Comparison of ENCODE assay signal across 9 mouse cellular contexts in genomic region chr4:56791373-56791772, GRCm38 (mm10). TPM values are rescaled to one million over a fixed set of nuclear protein-coding genes. Genes with fewer than 3 reads are reported as not detected.
DNase-seq lines count a peak whose midpoint lies in the region; ATAC-seq and TF ChIP-seq lines count a peak whose summit lies in the region.
"Had no signal": no experiment of that assay in that cellular context is flagged by ENCODE, and none has a peak within 500 bp of the region (broad histone marks: within the 10 kb centered on the region; RNA-seq: fewer than 3 reads in every experiment).

No protein-coding gene starts in this region.

- POLR2A ChIA-PET in Patski (lab: Charles Lee): no interaction called here

- no peaks in the 10 kb centered on the region for H3K9me3 ChIP-seq in forebrain, embryonic 13.5 days (replicated peaks)
- no peaks in the 10 kb centered on the region for H3K9me3 ChIP-seq in forebrain, embryonic 11.5 days (ENCODE audit: control insufficient read depth, low read length)
- H3K9me3 ChIP-seq: heart, embryonic 12.5 days had no signal

- CTCF ChIA-PET in Patski (lab: Charles Lee): no interaction called here

- no peak overlapping the region for H3K4me2 ChIP-seq in forebrain, embryonic 13.5 days
- no peak overlapping the region for H3K4me2 ChIP-seq in forebrain, embryonic 11.5 days (ENCODE audit: low read depth, low read length, severe bottlenecking)
- H3K4me2 ChIP-seq: heart, embryonic 12.5 days had no signal

- no peak for DNase-seq in forebrain, embryonic 11.5 days (ENCODE audit: low spot score)
- DNase-seq in liver, adult 2 months (ENCODE audit: extremely low read depth, low read depth, low spot score): no peak
- DNase-seq in liver (no peak), Patski (ENCODE audit: low read depth, low spot score) (no peak), MN1 (ENCODE audit: low spot score) (no peak)
- peak; percentile 24 for DNase-seq in retina, embryonic 14.5 days (ENCODE audit: low spot score)
- DNase-seq in ovary, postnatal 10 days (ENCODE audit: low spot score): no peak

- H3K4me3 ChIP-seq in forebrain, embryonic 13.5 days: no peak overlapping the region
- no peak overlapping the region for H3K4me3 ChIP-seq in forebrain, embryonic 11.5 days (ENCODE audit: low read depth, low read length)
- H3K4me3 ChIP-seq in liver, adult 2 months (ENCODE audit: insufficient read depth, low read depth, low read length): no peak overlapping the region
- H3K4me3 ChIP-seq: heart, embryonic 12.5 days had no signal

- H3K27me3 ChIP-seq in forebrain, embryonic 13.5 days: no peaks in the 10 kb centered on the region
- no peaks in the 10 kb centered on the region for H3K27me3 ChIP-seq in forebrain, embryonic 11.5 days (ENCODE audit: control insufficient read depth, insufficient read depth, low read length)
- H3K27me3 ChIP-seq in liver, adult 2 months (ENCODE audit: control insufficient read depth, insufficient read depth, low read length): no peaks in the 10 kb centered on the region
- H3K27me3 ChIP-seq in Patski: no peaks in the 10 kb centered on the region
- H3K27me3 ChIP-seq: heart, embryonic 12.5 days had no signal

- ATAC-seq in forebrain, embryonic 13.5 days: 0 out of 2 replicates have a peak, but pooled peaks have one; percentile 50
- ATAC-seq in forebrain, embryonic 11.5 days (replicated peaks; ENCODE audit: low FRiP score): no peak
- no peak for ATAC-seq in Patski

- no peak for TF ChIP-seq POLR2A in liver, adult 2 months (IDR thresholded peaks at IDR 0.05; ENCODE audit: extremely low read depth, insufficient read depth, low read length)

- TF ChIP-seq CTCF in liver, adult 2 months (IDR thresholded peaks at IDR 0.05; ENCODE audit: low read depth, low read length): peak; percentile 26; the same call in 1 of the 2 replicates
- peak; percentile 23 for TF ChIP-seq CTCF in Patski (IDR thresholded peaks at IDR 0.05)

- H3K27ac ChIP-seq in forebrain, embryonic 13.5 days: no peak overlapping the region
- no peak overlapping the region for H3K27ac ChIP-seq in forebrain, embryonic 11.5 days (ENCODE audit: low read depth, low read length)
- H3K27ac ChIP-seq in liver, adult 2 months (replicated peaks; ENCODE audit: insufficient read depth, low read depth, low read length): no peak overlapping the region

- H3K9ac ChIP-seq in forebrain, embryonic 13.5 days: no peak overlapping the region
- no peak overlapping the region for H3K9ac ChIP-seq in forebrain, embryonic 11.5 days (ENCODE audit: low read length)
- H3K9ac ChIP-seq in liver, adult 2 months (ENCODE audit: low read depth, low read length): no peak overlapping the region
- H3K9ac ChIP-seq: heart, embryonic 12.5 days had no signal

- H3K79me2 ChIP-seq in liver, adult 2 months (ENCODE audit: control insufficient read depth, insufficient read depth, low read length): no peaks in the 10 kb centered on the region

- WGBS in forebrain, embryonic 13.5 days: 36% methylated on average over 1 of the region's 1 CpGs
- WGBS in forebrain, embryonic 11.5 days: 60% methylated on average over 1 of the region's 1 CpGs
- 48% methylated on average over 1 of the region's 1 CpGs for WGBS in liver, adult 2 months

- in situ Hi-C loops in Patski (cut with MboI; ENCODE audit: low pct_unique_long_range_greater_than_20kb): no loop called here

- H3K36me3 ChIP-seq in forebrain, embryonic 13.5 days (ENCODE audit: poor library complexity, severe bottlenecking): peaks cover 93% of the 10 kb centered on the region
- H3K36me3 ChIP-seq in forebrain, embryonic 11.5 days (ENCODE audit: control insufficient read depth, insufficient read depth, low read length): peaks cover 14% of the 10 kb centered on the region; the same call in 1 of the 2 replicates
- peaks cover 68% of the 10 kb centered on the region for H3K36me3 ChIP-seq in liver, adult 2 months (ENCODE audit: control insufficient read depth, insufficient read depth, low read length)

- H3K4me1 ChIP-seq in forebrain, embryonic 13.5 days: no peaks in the 10 kb centered on the region
- no peaks in the 10 kb centered on the region for H3K4me1 ChIP-seq in forebrain, embryonic 11.5 days (replicated peaks; ENCODE audit: control insufficient read depth, insufficient read depth, low read length)
- H3K4me1 ChIP-seq in liver, adult 2 months (ENCODE audit: control insufficient read depth, insufficient read depth, low read length): no peaks in the 10 kb centered on the region
- H3K4me1 ChIP-seq: heart, embryonic 12.5 days had no signal

RNA-seq across cellular contexts. Expression of gene Elp1, which starts 10.8 kb away (rescaled TPM):
- polyA plus RNA-seq in forebrain, embryonic 13.5 days (2015; fragmentation: Nextera tagmentation; extraction: Ambion mirVana): 54.9 and 62.1 TPM in 2 replicates
- 107 and 111 TPM in 2 replicates for polyA plus RNA-seq in forebrain, embryonic 11.5 days (2014; fragmentation: Nextera tagmentation; extraction: Ambion mirVana)
- total RNA-seq in liver, adult 2 months (2014; rRNA removed): 8.1 and 9.4 TPM in 2 replicates
- 3.8 and 6.4 TPM in 2 replicates for polyA plus RNA-seq in liver, adult 2 months (2012; rRNA removed)
- 21.0 TPM for polyA plus RNA-seq in Patski (2021)

RNA-seq across cellular contexts. Expression of gene Fam206a, which starts 10.8 kb away (rescaled TPM):
- 16.5 and 18.1 TPM in 2 replicates for polyA plus RNA-seq in forebrain, embryonic 13.5 days (2015; fragmentation: Nextera tagmentation; extraction: Ambion mirVana)
- polyA plus RNA-seq in forebrain, embryonic 11.5 days (2014; fragmentation: Nextera tagmentation; extraction: Ambion mirVana): 28.3 and 30.8 TPM in 2 replicates
- total RNA-seq in liver, adult 2 months (2014; rRNA removed): 0.81 and 0.92 TPM in 2 replicates
- 0.95 and 1.1 TPM in 2 replicates for polyA plus RNA-seq in liver, adult 2 months (2012; rRNA removed)
- 15.1 TPM for polyA plus RNA-seq in Patski (2021)

RNA-seq across cellular contexts. Expression of gene Actl7a, which starts 48.2 kb away (rescaled TPM):
- polyA plus RNA-seq in forebrain, embryonic 13.5 days (2015; fragmentation: Nextera tagmentation; extraction: Ambion mirVana): not detected in 2 replicates
- 0.12 TPM in 1 of 2 replicates, not detected in the other for polyA plus RNA-seq in forebrain, embryonic 11.5 days (2014; fragmentation: Nextera tagmentation; extraction: Ambion mirVana)
- not detected in 2 replicates for total RNA-seq in liver, adult 2 months (2014; rRNA removed)
- polyA plus RNA-seq in liver, adult 2 months (2012; rRNA removed): not detected in 2 replicates
- not detected for polyA plus RNA-seq in Patski (2021)
- polyA plus RNA-seq: heart, embryonic 12.5 days had no signal

RNA-seq across cellular contexts. Expression of gene Actl7b, which starts 50.1 kb away (rescaled TPM):
- polyA plus RNA-seq in forebrain, embryonic 13.5 days (2015; fragmentation: Nextera tagmentation; extraction: Ambion mirVana): not detected in 2 replicates
- polyA plus RNA-seq in forebrain, embryonic 11.5 days (2014; fragmentation: Nextera tagmentation; extraction: Ambion mirVana): 0.19 TPM in 1 of 2 replicates, not detected in the other
- not detected in 2 replicates for total RNA-seq in liver, adult 2 months (2014; rRNA removed)
- polyA plus RNA-seq in liver, adult 2 months (2012; rRNA removed): not detected in 2 replicates
- polyA plus RNA-seq in Patski (2021): not detected
- polyA plus RNA-seq: heart, embryonic 12.5 days had no signal

RNA-seq across cellular contexts. Expression of gene Gm26657, which starts 51.5 kb away (rescaled TPM):
- polyA plus RNA-seq in forebrain, embryonic 13.5 days (2015; fragmentation: Nextera tagmentation; extraction: Ambion mirVana): not detected in 2 replicates
- polyA plus RNA-seq in forebrain, embryonic 11.5 days (2014; fragmentation: Nextera tagmentation; extraction: Ambion mirVana): not detected in 2 replicates
- not detected in 2 replicates for total RNA-seq in liver, adult 2 months (2014; rRNA removed)
- polyA plus RNA-seq in liver, adult 2 months (2012; rRNA removed): not detected in 2 replicates
- 0.05 TPM for polyA plus RNA-seq in Patski (2021)
- polyA plus RNA-seq: heart, embryonic 12.5 days had no signal
